Comparison of ENCODE assay signal across 8 mouse cellular contexts in genomic region chr16:23909015-23909354, GRCm38 (mm10). TPM values are rescaled to one million over a fixed set of nuclear protein-coding genes. Genes with fewer than 3 reads are reported as not detected.
"Had no signal": no experiment of that assay in that cellular context is flagged by ENCODE, and none has a peak within 500 bp of the region (broad histone marks: within the 10 kb centered on the region; RNA-seq: fewer than 3 reads in every experiment).

No protein-coding gene starts in this region.

RNA-seq across cellular contexts. Expression of gene Sst, which starts 18.2 kb away (rescaled TPM):
- total RNA-seq: heart, postnatal 10 days; heart, postnatal 14 days; heart, postnatal 25 days; heart, postnatal 36 days; heart, postnatal 4 days; hematopoietic stem cell, adult 5-6 weeks had no signal

RNA-seq across cellular contexts. Expression of gene Rtp2, which starts 23.2 kb away (rescaled TPM):
- total RNA-seq: heart, postnatal 10 days; heart, postnatal 14 days; heart, postnatal 25 days; heart, postnatal 36 days; heart, postnatal 4 days; hematopoietic stem cell, adult 5-6 weeks; hindbrain, postnatal 0 days; left cerebral cortex, adult 2 months had no signal
